Mouse (Mus musculus) 3T3-L1 (cell line): ENCODE measurements around the gene Prkg2.

Experiments used
- DNase-seq: peaks from one replicate; pipeline ENCODE4 v3.0.0-alpha.2; 2015; ENCODE audit warnings: low read depth, low spot score

Prkg2 gene

GRCm38 (mm10) chr5:98975877-98976672 is 61.1 kb downstream of the Prkg2 start:
- DNase-seq: no peak

- no peak for DNase-seq
Observed at GRCm38 (mm10) chr5:98966679-98967078, 70.5 kb downstream of the Prkg2 start.

- DNase-seq: no peak
Observed at GRCm38 (mm10) chr5:98965139-98965538, 72.0 kb downstream of the Prkg2 start.

GRCm38 (mm10) chr5:98964367-98964766 is 72.8 kb downstream of the Prkg2 start:
- DNase-seq: no peak

- DNase-seq: no peak
Observed at GRCm38 (mm10) chr5:98962472-98962871, 74.7 kb downstream of the Prkg2 start.

GRCm38 (mm10) chr5:98955576-98955975 is 81.6 kb downstream of the Prkg2 start:
- no peak for DNase-seq

- peak; percentile 49 for DNase-seq
Observed at GRCm38 (mm10) chr5:98953386-98953785, 83.8 kb downstream of the Prkg2 start.

- no peak for DNase-seq
Observed at GRCm38 (mm10) chr5:98951566-98951965, 85.6 kb downstream of the Prkg2 start.

- DNase-seq: peak; percentile 90
Observed at GRCm38 (mm10) chr5:98950495-98951092, 86.6 kb downstream of the Prkg2 start.

- DNase-seq: peak; percentile 51
Observed at GRCm38 (mm10) chr5:98949784-98950183, 87.4 kb downstream of the Prkg2 start.

- DNase-seq: no peak
Observed at GRCm38 (mm10) chr5:98946656-98947055, 90.5 kb downstream of the Prkg2 start.

- peak; percentile 77 for DNase-seq
Observed at GRCm38 (mm10) chr5:98946117-98946620, 91.0 kb downstream of the Prkg2 start.

- peak; percentile 99 for DNase-seq
Observed at GRCm38 (mm10) chr5:98943776-98944175, 93.4 kb downstream of the Prkg2 start.

GRCm38 (mm10) chr5:98940731-98941130 is 96.4 kb downstream of the Prkg2 start:
- DNase-seq: peak; percentile 73

GRCm38 (mm10) chr5:98939631-98940208 is 97.4 kb downstream of the Prkg2 start:
- no peak for DNase-seq

GRCm38 (mm10) chr5:98939116-98939515 is 98.0 kb downstream of the Prkg2 start:
- DNase-seq: no peak

GRCm38 (mm10) chr5:98937879-98938278 is 99.3 kb downstream of the Prkg2 start:
- DNase-seq: no peak

- DNase-seq: no peak
Observed at GRCm38 (mm10) chr5:98936650-98937049, 100.5 kb downstream of the Prkg2 start.

- no peak for DNase-seq
Observed at GRCm38 (mm10) chr5:98935930-98936329, 101.2 kb downstream of the Prkg2 start.

- no peak for DNase-seq
Observed at GRCm38 (mm10) chr5:98922921-98923320, 114.2 kb downstream of the Prkg2 start.

GRCm38 (mm10) chr5:98921608-98922007 is 115.5 kb downstream of the Prkg2 start:
- no peak for DNase-seq

GRCm38 (mm10) chr5:98918716-98919115 is 118.4 kb downstream of the Prkg2 start:
- DNase-seq: no peak

- DNase-seq: peak; percentile 77
Observed at GRCm38 (mm10) chr5:98902339-98902738, 134.8 kb downstream of the Prkg2 start.
